Mouse (Mus musculus): ENCODE results near the gene Gm10376.
"Not testable (repeated sequence)": the region's sequence is repeated elsewhere in the genome, so short reads cannot be mapped to it uniquely, and the experiment has no call there.

Gene Gm10376

DNA sequence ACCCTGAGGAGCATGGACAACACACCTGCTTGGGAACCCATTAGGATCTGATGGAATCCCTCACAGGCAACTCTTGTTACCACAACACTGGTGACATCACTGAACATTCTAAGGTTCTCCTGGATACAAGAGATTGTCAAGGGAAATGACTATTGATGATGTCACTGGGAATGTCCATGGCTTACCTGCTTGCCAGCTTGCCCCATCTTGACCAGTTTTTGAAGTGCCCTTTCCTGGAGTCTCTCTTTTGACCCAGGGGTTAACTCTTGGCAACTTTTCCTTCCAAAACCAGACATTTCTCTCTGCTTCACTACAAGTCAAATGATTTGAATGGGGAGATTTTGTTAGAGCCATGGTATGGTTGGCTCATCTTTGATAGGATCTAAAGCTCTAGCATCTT lies at the start of gene Gm10376:
Gm10376 (minus strand) TSS at position 101 of the 400 bp plus-strand sequence.
- DNase-seq (ENCODE audit: extremely low spot score), result not testable (repeated sequence)

DNA sequence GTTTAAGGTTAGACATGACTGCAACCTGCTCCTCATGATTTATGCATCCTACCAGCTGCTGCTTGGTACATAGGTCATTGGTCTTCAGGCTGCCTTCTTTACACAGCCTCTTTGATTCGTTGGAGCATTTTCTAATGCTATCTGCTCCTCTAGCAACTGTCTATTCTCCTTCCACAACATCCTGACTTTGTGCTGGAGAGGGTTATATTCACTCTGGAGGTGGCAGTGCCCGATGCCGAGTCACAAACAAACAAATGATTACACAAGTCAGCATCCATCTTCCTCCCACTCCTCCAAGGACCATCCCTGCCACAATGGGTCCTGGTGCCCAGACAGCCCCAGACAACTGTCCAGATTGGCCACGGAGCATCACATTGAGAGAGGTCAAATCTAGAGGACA lies 44.8 kb upstream of the Gm10376 start:
- not testable (repeated sequence) for DNase-seq (ENCODE audit: extremely low spot score)

DNA sequence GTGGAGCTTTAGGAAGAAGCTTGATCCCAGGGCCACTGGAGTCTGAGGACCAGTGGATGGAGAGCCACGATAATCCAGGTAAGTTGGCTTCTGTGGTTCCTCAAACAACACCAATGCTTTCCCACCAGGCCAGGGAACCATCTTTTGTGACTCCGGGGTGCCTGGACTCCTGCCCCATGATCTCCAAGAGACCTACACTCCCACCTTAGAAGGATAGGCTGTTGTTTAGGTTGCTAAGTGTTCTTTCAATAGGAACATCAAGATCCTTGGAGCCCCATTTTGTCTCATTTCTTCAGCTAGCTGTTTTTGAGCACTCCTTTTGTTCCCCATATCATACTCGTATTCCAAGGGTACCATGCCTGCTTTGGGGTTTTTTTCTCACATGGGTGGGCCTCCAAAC lies 42.6 kb upstream of the Gm10376 start:
- DNase-seq (ENCODE audit: extremely low spot score), result not testable (repeated sequence)

DNA sequence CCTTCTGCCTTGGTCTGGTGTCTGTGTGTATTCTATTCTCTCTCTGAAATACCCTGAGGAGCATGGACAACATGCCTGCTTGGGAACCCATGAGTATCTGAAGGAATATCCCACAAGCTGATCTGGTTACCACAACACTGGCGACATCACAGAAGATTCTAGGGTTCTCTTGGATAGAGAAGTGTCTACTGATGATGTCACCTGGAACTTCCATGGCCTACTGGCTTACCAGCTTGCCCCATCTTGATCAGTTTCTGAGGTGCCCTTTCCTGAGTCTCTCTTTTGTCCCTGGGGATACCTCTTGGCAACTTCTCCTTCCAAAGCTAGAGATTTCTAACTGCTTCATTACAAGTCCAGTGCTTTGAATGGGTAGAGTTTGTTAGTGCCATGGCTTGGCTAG lies 21.9 kb downstream of the Gm10376 start, which contains the start of gene Gm8082:
Gm8082 (minus strand) TSS at position 101 of the 400 bp plus-strand sequence.
- DNase-seq (ENCODE audit: extremely low spot score), result not testable (repeated sequence)

Measured in embryo, embryonic 9.5 days (tissue).